Mouse (Mus musculus): Measurements from ENCODE around the gene Mamld1.

GRCm38 (mm10) chrX:71181526-71181925, 131.5 kb downstream of the Mamld1 start:
- no peak for TF ChIP-seq POLR2A (IDR thresholded peaks at IDR 0.05; ENCODE audit: low read depth, low read length)
- no peak for TF ChIP-seq CTCF (IDR thresholded peaks at IDR 0.05; ENCODE audit: extremely low read depth, insufficient read depth, insufficient read length, insufficient replicate concordance)
